Mouse (Mus musculus): ENCODE data around the gene Zranb2. TPM values are rescaled to one million over a fixed set of nuclear protein-coding genes. Genes with fewer than 3 reads are reported as not detected.

Gene Zranb2
- polyA plus RNA-seq, 1 experiment: 155 TPM

DNA sequence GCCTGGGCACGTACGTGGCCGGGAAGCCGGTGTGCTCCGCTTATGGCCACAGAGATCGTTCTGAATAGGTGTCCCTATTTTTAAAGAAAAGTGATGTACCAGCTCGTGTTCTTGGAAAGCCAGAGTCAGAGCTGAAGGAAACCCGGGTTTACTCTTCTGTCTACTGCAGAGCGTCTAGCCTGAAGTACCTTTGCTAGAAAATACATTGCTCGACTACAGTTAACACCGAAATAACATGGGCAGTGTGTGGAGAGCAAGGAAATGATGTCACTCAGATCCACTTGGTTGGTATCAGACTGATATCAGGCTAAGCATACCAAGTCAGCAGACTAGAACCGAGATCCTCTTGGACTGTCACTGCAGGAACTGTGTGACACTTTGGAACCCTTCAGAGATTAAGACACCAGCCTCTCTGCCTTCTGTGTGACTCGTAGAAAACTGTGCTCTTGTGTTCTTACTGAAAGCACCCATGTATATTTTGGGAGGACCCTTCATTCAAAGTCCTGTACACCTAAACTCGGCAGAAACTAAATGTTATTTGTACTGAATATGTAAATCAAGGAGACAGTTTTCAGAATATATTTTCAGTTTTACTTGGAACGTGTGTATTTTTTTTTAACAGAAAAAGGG lies 941 bp downstream of the Zranb2 start:
- TF ChIP-seq CTCF (IDR thresholded peaks at IDR 0.05; ENCODE audit: extremely low read depth, insufficient read depth, low read length) (no peak), POLR2A (IDR thresholded peaks at IDR 0.05; ENCODE audit: extremely low read depth, insufficient read depth, low read length) (no peak)
- Histone ChIP-seq H3K27ac (ENCODE audit: insufficient read depth, low read length) (peak overlapping the region; percentile 97), H3K4me3 (ENCODE audit: insufficient read depth, low read length) (peak overlapping the region; percentile 88), H3K4me1 (ENCODE audit: control insufficient read depth, insufficient read depth, low read length) (no peaks in the 10 kb centered on the region; the same call in 1 of the 2 replicates)

DNA sequence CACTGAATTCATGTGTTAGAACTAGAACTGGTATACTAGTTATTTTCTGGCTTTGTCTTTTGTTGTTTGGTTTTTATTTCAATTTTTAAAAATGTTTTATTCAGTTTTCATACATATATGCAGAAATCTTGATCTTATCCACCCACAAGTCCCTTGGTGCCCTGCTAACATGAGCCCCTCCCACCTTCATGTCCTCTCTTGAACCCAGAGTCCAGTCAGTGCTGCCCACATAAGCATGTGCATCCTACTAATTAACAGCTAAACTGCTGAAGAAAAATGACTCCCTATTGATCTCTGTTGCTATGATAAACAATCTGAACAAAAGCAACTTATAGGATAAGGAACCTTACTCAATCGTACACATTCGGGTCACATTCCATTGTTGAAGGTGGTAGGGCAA lies 15.4 kb downstream of the Zranb2 start:
- Histone ChIP-seq H3K4me1 (ENCODE audit: control insufficient read depth, insufficient read depth, low read length) (no peaks in the 10 kb centered on the region), H3K27ac (ENCODE audit: insufficient read depth, low read length) (no peak overlapping the region), H3K4me3 (ENCODE audit: insufficient read depth, low read length) (no peak overlapping the region)
- TF ChIP-seq POLR2A (IDR thresholded peaks at IDR 0.05; ENCODE audit: extremely low read depth, insufficient read depth, low read length): no peak
- TF ChIP-seq CTCF (IDR thresholded peaks at IDR 0.05; ENCODE audit: extremely low read depth, insufficient read depth, low read length): no peak

DNA sequence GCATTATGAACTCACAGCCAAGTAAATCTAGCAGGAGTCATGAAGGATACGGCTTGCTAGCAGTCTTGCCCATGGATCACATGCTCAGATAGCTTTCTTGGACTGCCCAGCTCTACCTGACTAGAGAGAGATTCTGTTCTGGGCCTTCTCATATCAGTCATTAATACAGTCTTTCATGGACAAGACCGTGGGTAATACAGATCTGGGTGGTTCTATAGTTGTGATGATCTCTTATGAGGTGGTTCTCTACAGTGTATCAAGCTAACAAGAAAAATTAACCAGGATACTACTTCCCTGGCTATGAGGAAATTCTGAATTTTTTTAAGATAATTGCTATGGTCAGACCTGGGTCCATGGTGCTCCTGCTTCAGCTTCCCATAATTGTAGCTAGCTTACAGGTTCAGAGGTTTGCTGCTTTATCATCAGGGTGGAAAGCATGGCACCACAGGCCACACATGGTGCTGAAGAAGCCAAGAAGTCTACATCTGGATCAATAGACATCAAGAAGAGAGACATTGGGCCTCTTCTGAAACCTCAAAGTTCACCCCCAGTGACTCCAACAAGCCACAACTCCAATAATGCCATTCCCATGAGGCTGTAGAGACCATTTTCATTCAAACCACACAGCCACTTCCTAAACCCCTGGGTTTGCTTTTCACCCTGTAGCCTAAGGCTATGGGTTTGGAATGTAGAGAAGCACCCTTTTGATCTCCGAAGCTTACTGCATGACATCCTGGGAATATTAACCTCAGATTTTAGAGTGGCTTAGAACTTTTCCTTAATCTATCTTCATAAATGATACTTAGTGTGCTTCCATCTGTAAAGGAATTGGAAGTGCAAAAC lies 16.0 kb downstream of the Zranb2 start:
- H3K4me3 ChIP-seq (ENCODE audit: insufficient read depth, low read length): no peak overlapping the region
- TF ChIP-seq CTCF (IDR thresholded peaks at IDR 0.05; ENCODE audit: extremely low read depth, insufficient read depth, low read length): no peak
- TF ChIP-seq POLR2A (IDR thresholded peaks at IDR 0.05; ENCODE audit: extremely low read depth, insufficient read depth, low read length): no peak
- H3K27ac ChIP-seq (ENCODE audit: insufficient read depth, low read length): no peak overlapping the region
- H3K4me1 ChIP-seq (ENCODE audit: control insufficient read depth, insufficient read depth, low read length): no peaks in the 10 kb centered on the region

DNA sequence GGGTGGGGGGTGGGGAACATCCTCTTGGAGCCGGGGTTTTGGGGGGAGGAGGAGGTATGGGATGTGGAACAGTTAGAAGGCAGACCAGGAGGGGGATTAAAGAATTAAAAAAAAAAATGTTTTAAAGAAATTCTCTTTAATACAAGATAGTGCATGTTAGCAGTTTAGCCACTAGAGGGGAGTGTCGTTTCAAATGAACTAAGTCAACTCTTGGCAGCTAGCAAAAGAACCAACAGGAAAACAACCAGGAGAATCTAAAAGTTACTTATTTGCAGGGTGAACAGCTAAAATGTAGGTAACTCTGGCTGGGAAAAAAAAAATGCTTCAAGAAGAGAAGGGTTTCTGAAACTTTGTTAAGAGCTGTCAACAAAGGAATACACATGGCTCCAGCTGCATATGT lies 31.2 kb downstream of the Zranb2 start:
- H3K4me1 ChIP-seq (ENCODE audit: control insufficient read depth, insufficient read depth, low read length): peaks cover 2% of the 10 kb centered on the region; the same call in 1 of the 2 replicates
- no peak for TF ChIP-seq CTCF (IDR thresholded peaks at IDR 0.05; ENCODE audit: extremely low read depth, insufficient read depth, low read length)
- TF ChIP-seq POLR2A (IDR thresholded peaks at IDR 0.05; ENCODE audit: extremely low read depth, insufficient read depth, low read length): no peak
- H3K27ac ChIP-seq (ENCODE audit: insufficient read depth, low read length): no peak overlapping the region
- no peak overlapping the region for H3K4me3 ChIP-seq (ENCODE audit: insufficient read depth, low read length)

DNA sequence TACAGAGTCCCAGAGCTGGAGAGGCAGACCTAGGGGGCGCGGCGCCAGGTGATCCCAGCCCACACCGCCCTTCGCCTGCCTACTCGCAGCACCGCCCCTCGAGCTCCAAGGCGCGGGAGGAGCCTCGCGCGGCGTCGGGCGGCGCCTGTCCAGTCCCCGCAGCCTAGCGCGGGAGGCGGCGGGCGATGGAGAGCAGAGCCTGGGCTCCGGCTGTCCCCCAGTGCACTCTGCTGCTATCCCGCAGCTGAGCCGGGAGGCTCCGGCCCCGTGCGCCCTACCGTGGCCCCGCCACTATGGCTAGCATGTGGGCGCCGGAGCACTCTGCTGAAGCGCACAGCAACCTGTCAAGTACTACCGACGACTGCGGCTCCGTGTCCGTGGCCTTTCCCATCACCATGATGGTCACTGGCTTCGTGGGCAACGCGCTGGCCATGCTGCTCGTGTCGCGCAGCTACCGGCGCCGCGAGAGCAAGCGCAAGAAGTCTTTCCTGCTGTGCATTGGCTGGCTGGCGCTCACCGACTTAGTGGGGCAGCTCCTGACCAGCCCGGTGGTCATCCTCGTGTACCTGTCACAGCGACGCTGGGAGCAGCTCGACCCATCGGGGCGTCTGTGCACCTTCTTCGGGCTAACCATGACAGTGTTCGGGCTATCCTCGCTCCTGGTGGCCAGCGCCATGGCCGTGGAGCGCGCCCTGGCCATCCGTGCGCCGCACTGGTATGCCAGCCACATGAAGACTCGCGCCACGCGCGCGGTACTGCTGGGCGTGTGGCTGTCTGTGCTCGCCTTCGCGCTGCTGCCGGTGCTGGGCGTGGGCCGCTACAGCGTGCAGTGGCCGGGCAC lies 33.0 kb downstream of the Zranb2 start, which contains the start of gene Ptger3:
Ptger3 (plus strand) TSS at position 168 of the 841 bp plus-strand sequence.
- H3K27ac ChIP-seq (ENCODE audit: insufficient read depth, low read length): no peak within 1 kb of the TSS
- peak within 1 kb of the TSS; percentile 62 for H3K4me3 ChIP-seq (ENCODE audit: insufficient read depth, low read length)
- no peak for TF ChIP-seq CTCF (IDR thresholded peaks at IDR 0.05; ENCODE audit: extremely low read depth, insufficient read depth, low read length)
- TF ChIP-seq POLR2A (IDR thresholded peaks at IDR 0.05; ENCODE audit: extremely low read depth, insufficient read depth, low read length): no peak
- H3K4me1 ChIP-seq (ENCODE audit: control insufficient read depth, insufficient read depth, low read length): peaks cover 2% of the 10 kb centered on the region; the same call in 1 of the 2 replicates

DNA sequence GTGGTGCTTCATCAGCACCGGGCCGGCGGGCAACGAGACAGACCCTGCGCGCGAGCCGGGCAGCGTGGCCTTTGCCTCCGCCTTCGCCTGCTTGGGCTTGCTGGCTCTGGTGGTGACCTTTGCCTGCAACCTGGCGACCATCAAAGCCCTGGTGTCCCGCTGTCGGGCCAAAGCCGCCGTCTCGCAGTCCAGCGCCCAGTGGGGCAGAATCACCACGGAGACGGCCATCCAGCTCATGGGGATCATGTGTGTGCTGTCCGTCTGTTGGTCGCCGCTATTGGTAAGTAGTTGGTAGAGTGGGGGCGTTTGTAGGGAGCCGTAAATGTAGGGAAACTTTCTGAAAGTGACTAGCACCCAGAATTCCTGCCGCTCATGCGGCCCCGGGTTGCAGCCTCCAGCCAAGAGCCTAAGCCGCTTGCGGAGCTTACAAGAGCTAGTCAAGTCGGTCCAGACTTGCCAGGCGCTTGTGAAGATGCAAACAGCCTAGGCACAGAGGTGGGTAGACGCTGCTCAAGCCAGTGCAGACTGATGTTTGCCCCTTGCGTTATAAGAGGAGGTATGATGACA lies 33.7 kb downstream of the Zranb2 start:
- Histone ChIP-seq H3K27ac (ENCODE audit: insufficient read depth, low read length) (no peak overlapping the region), H3K4me3 (ENCODE audit: insufficient read depth, low read length) (peak overlapping the region; percentile 62), H3K4me1 (ENCODE audit: control insufficient read depth, insufficient read depth, low read length) (peaks cover 2% of the 10 kb centered on the region; the same call in 1 of the 2 replicates)
- TF ChIP-seq POLR2A (IDR thresholded peaks at IDR 0.05; ENCODE audit: extremely low read depth, insufficient read depth, low read length): no peak
- TF ChIP-seq CTCF (IDR thresholded peaks at IDR 0.05; ENCODE audit: extremely low read depth, insufficient read depth, low read length): no peak

DNA sequence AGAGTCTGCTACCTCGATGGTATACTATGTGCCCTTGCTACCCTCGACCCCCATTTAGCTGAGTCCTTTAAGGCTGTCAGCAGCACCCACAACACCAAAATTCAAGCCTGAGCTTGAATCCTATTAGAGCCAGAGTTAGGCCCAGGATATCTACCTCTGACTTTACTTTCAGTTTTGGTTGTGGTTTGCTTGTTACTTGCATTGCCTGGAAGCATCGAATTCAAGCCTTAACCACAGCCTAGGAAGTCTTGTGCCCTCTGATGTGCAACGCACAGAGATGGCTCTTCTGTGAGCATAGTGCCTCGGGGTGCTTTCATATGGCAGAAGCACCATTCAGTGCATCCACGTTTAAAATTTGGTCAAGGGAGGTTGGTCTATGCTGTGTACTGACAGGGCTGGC lies 38.1 kb downstream of the Zranb2 start:
- Histone ChIP-seq H3K4me1 (ENCODE audit: control insufficient read depth, insufficient read depth, low read length) (peaks cover 2% of the 10 kb centered on the region; the same call in 1 of the 2 replicates), H3K4me3 (ENCODE audit: insufficient read depth, low read length) (no peak overlapping the region), H3K27ac (ENCODE audit: insufficient read depth, low read length) (no peak overlapping the region)
- TF ChIP-seq POLR2A (IDR thresholded peaks at IDR 0.05; ENCODE audit: extremely low read depth, insufficient read depth, low read length): no peak
- TF ChIP-seq CTCF (IDR thresholded peaks at IDR 0.05; ENCODE audit: extremely low read depth, insufficient read depth, low read length): no peak

DNA sequence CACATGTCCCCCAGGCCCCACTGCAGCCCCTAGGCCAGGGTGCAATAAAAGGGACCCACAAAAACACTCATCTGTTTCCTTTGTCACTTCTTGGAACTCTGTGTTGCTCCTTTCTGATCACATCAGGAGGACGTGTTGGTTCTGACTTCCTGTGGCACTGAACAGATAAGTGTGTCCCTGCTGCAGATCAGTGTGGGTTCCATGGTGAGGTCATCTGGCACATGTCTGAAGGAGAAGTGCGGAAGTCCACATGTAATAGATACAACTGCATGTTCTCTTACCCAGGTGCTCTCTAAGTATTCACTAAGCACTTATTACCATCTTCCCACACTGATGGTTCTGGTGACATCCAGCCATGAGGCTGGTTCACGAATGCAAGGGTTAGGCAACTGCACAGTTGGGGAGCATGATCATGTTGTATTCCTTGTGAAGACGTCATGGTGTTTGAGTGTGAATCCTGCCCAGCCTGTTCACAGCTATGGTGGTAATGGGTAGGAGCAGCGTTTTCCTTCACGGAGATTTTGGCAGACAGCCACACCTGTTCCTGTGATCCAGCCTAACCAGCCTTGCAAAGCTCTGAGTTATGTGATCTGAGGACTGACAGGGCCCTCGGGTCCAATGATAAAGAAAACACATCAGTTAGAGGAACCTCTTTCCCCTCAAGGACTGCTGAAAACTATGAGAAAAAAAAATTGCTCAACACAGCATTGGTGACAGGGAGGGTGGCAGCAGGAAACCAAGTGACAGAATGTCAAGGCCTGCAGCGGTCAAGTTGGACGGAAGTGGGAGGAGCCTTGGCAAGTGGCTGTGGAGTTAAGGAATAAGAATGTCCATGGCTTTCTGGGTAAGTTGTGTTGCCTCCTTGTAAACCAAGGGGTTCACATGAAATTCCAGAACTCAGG lies 41.7 kb downstream of the Zranb2 start:
- no peaks in the 10 kb centered on the region for H3K4me1 ChIP-seq (ENCODE audit: control insufficient read depth, insufficient read depth, low read length)
- no peak overlapping the region for H3K4me3 ChIP-seq (ENCODE audit: insufficient read depth, low read length)
- H3K27ac ChIP-seq (ENCODE audit: insufficient read depth, low read length): no peak overlapping the region
- TF ChIP-seq POLR2A (IDR thresholded peaks at IDR 0.05; ENCODE audit: extremely low read depth, insufficient read depth, low read length) (no peak), CTCF (IDR thresholded peaks at IDR 0.05; ENCODE audit: extremely low read depth, insufficient read depth, low read length) (no peak)
